Mouse (Mus musculus) left cerebral cortex, adult 11 months (tissue): ENCODE data around the gene Bmp4.

ENCODE experiments used
- DNase-seq: peaks from one replicate; pipeline ENCODE4 v3.0.0; 2022; ENCODE audit warnings: low spot score

Gene Bmp4

DNA sequence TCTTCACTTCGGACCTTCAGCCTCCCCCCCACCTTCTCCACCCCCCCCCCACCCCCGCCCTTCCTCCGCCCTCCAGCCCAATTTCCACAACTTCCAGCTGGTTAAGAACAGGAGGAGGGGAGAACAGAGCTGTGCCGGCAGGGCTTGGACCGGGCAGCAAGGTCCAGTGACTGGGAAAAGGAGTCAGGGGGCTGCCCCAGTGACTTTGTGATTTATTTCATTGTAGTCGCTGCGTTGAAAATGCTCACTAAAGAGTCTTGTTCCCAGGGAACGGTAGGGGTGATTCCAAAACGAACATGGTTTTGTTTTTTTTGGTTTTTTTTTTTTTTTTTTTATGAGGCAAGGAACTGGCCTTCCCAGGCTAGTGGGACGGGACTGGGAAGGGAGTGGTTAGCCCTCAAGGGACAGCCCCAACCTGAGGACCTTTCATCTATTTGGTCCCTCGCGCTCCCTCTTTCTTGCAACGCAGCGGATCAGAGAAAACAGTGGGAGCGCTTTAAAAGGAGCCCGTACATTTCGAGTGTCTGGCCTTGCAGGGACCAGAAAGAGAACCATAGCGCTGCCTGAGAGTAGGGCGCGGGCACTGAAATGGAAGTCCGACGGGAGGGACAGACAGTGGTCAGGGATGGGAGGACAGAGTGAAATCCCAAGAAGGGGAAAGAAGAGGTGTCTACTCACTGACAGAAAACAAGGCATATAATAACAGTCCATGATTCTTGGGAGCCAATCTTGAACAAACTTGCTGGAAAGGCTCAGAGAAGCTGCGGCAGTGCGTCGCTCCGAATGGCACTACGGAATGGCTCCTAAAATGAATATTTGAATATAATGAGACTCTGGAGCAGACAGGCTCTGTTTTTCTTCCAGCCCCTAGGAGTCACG is 3.8 kb downstream of the Bmp4 start:
- no peak for DNase-seq

DNA sequence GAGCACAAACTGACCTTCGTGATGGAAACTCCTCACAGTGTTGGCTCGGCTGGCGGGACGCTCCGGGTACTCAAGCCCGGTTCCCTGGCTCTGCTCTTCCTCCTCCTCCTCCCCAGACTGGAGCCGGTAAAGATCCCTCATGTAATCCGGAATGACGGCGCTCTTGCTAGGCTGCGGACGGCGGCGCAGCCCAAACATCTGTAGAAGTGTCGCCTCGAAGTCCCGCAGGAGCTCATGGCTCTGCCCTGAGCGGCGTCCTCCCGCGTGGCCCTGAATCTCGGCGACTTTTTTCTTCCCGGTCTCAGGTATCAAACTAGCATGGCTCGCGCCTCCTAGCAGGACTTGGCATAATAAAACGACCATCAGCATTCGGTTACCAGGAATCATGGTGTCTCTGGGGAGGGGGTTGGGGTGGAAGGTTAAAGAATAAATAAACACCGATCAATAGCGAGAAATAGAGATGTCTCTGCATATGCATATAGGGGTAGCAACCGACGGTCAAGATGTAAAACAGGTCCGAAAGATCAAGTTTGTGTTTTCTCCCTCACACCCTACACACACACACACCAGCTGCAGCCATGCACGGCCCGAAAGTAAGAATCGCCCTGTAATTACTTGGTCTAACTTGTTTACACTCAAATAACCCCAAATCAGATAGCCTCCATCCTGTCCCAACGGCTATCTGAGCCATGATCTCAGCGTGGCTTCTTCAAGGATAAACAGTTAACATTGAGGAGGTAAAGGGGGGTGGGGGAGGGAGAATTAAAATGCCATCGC is 4.6 kb downstream of the Bmp4 start:
- DNase-seq = no peak

- DNase-seq = no peak
Observed at GRCm38 (mm10) chr14:46384946-46385691, 5.3 kb downstream of the Bmp4 start.

DNA sequence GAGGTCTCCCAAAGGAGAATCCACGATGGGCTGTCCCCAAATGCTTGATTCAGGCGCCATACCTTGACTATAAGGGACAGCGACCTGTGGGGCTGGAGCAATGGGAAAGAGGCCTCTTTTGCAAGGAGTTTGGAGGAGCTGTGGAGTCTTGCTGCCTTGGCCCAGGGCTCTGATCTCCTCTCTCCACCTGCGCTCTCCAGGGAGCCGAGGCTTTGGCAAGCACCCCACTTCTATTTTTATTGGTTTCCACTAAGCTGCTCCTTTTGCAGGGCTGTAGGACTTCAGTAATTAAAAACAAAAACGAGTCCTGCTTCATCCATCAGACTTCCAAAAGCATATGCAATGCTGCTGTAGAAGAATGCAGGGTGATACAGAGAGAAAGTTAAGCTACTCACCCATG is 9.0 kb downstream of the Bmp4 start:
- no peak for DNase-seq

GRCm38 (mm10) chr14:46380286-46380721 is 10.2 kb downstream of the Bmp4 start:
- DNase-seq = no peak

GRCm38 (mm10) chr14:46379285-46379684 is 11.2 kb downstream of the Bmp4 start, which contains the start of gene Gm15217:
TSS of gene Gm15217 (plus strand) at chr14:46379414.
- DNase-seq = no peak

- DNase-seq = no peak
Observed at GRCm38 (mm10) chr14:46375796-46376195, 14.7 kb downstream of the Bmp4 start.

GRCm38 (mm10) chr14:46372452-46372851 is 18.0 kb downstream of the Bmp4 start:
- DNase-seq = no peak

DNA sequence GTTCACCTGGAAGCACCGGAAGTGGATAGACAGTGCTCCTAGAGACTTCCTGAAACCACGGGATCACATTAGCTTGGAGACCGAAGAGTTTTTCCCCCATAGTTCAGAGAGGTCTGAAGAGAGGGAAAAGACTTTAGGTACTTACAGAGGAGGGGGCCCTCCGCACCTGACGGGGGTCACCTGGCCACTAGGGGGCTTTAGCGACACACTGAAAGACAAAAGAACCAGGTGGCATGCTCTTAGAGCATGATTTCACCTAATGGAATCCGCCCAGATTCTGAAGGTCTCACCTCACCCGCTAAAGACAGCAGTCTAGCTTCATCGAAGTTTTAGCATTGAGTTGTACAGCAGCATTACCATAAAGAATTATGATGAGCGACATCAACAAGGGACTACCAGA is 27.3 kb downstream of the Bmp4 start:
- no peak for DNase-seq

DNA sequence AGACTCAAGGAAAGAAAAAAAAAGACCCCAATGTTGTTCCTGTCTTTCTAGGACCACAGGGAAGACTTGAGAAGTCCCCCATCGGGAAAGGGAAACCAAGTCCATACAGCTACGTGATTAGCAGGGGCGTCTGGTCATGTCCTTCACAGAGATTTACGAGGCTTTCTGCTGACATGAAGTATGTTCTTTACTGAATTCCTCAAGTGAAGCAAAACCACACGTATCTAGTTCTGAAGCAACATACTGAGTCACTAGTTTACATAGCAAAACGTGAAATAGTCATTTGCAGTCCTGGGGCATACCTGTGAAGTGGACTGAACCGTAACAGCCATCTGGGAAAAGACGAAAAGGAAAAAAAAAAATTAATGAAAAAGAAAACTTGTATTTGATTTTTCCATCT is 32.8 kb downstream of the Bmp4 start:
- DNase-seq = no peak

- DNase-seq = no peak
Observed at GRCm38 (mm10) chr14:46357286-46357685, 33.2 kb downstream of the Bmp4 start.

DNA sequence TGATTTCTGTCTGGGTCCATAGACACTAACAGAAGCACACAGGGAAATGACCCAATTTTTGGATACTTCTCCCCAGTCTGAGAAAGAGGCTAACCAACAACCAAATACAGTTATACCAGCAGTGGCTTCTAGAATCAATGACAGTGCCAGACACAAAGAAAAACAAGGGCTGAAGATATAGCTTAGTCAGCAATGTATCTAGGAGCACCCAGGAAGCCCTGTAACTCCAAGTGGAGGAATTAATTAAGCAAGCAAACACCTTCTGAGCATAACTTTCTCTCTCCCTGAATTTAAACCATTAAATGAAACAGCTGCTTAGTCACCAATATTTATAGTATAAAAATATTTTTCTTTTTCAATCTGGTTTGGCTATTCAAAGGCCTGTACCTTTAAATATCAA is 45.7 kb downstream of the Bmp4 start:
- DNase-seq = no peak

GRCm38 (mm10) chr14:46338801-46339200 is 51.7 kb downstream of the Bmp4 start:
- no peak for DNase-seq
